Mouse (Mus musculus) heart, adult 2 months (tissue): ENCODE results near the gene Trarg1. TPM values are rescaled to one million over a fixed set of nuclear protein-coding genes. Genes with fewer than 3 reads are reported as not detected.

Experiments used
- DNase-seq, 2 experiments: peaks; one replicate each; pipeline ENCODE4 v3.0.0; 2021
- H3K27ac ChIP-seq: fragments of 200-600 bp; 2 replicates; pipeline ENCODE4 v1.8.1; 2022
- H3K27me3 ChIP-seq: fragments of 200-500 bp; 2 replicates; pipeline ENCODE4 v1.6.1; 2012; ENCODE audit warnings: mild to moderate bottlenecking, low read length, inconsistent platforms, mixed read lengths; ENCODE audit not compliant: control insufficient read depth, insufficient read depth
- H3K36me3 ChIP-seq: fragments of 200-500 bp; 2 replicates; pipeline ENCODE4 v1.6.1; 2012; ENCODE audit warnings: low read length, inconsistent platforms; ENCODE audit not compliant: control insufficient read depth, insufficient read depth
- H3K4me1 ChIP-seq: fragments of 200-500 bp; 2 replicates; pipeline ENCODE4 v1.6.1; 2011; ENCODE audit warnings: low read length; ENCODE audit not compliant: control insufficient read depth, insufficient read depth
- H3K4me3 ChIP-seq: fragments of 200-600 bp; 2 replicates; pipeline ENCODE4 v1.8.1; 2022
- H3K79me2 ChIP-seq: fragments of 200-500 bp; replicated peaks from 2 replicates; pipeline ENCODE4 v1.6.1; 2012; ENCODE audit warnings: mild to moderate bottlenecking, inconsistent platforms, low read length, moderate library complexity, mixed read lengths; ENCODE audit not compliant: control insufficient read depth, insufficient read depth
- H3K9ac ChIP-seq: fragments of 200-500 bp; 2 replicates; pipeline ENCODE4 v1.6.1; 2012; ENCODE audit warnings: low read depth, mild to moderate bottlenecking, control low read depth, inconsistent platforms, low read length, mixed read lengths
- CTCF ChIP-seq: fragments of 200-600 bp; IDR thresholded peaks from 2 replicates; pipeline ENCODE4 v1.8.1; 2022; ENCODE audit warnings: antibody characterized with exemption, mild to moderate bottlenecking, moderate library complexity
- EP300 ChIP-seq: fragments of 200-500 bp; IDR thresholded peaks from 2 replicates; pipeline ENCODE4 v1.6.1; 2011; ENCODE audit warnings: low read depth, low read length, control low read depth; ENCODE audit not compliant: insufficient read depth
- POLR2A ChIP-seq: fragments of 200-500 bp; IDR thresholded peaks from 2 replicates; pipeline ENCODE4 v1.6.1; 2011; ENCODE audit warnings: mild to moderate bottlenecking, low read depth, low read length, control low read depth; ENCODE audit not compliant: insufficient read depth
- WGBS: fragments of 180-500 bp; shearing (Covaris S2); methylation state at CpG from one replicate; pipeline ENCODE4 v1.1.7; 2018; 5-methylcytosine and 5-hydroxymethylcytosine counted together
- intact Hi-C: fragments of 180-260 bp; cut with DNase I; formaldehyde crosslinking; loops from one replicate; pipeline ENCODE4 v1.15.1; 2025
- polyA plus RNA-seq: library from polyadenylated mRNA; depleted of rRNA; stranded (reverse); fragments of >200 nt; gene quantifications from 2 replicates; pipeline ENCODE4 v1.2.3, GENCODE M21; 2012
- total RNA-seq, 2 experiments: library from RNA; stranded (reverse); gene quantifications; 2 replicates each; pipeline ENCODE4 v1.2.3; 2021

Gene Trarg1
- total and polyA plus RNA-seq, 3 experiments: 3.5 to 4.7 (median 3.8) TPM

GRCm38 (mm10) chr11:76709625-76710452 is 30.2 kb downstream of the Trarg1 start:
- WGBS: 27% methylated on average over 17 of the region's 17 CpGs
- TF ChIP-seq CTCF: no peak
- 0 out of 2 replicates have a peak, but pooled peaks have one; percentile 47 for TF ChIP-seq EP300
- H3K4me3 ChIP-seq: no peak overlapping the region
- no peaks in the 10 kb centered on the region for H3K79me2 ChIP-seq
- H3K27ac ChIP-seq: peak overlapping the region; percentile 23
- H3K4me1 ChIP-seq: no peaks in the 10 kb centered on the region; the same call in none of the 2 replicates
- intact Hi-C loops: no loop called here
- H3K9ac ChIP-seq: no peak overlapping the region
- peak; percentile 61 to 69 for DNase-seq
- no peaks in the 10 kb centered on the region for H3K27me3 ChIP-seq
- no peaks in the 10 kb centered on the region for H3K36me3 ChIP-seq

DNA sequence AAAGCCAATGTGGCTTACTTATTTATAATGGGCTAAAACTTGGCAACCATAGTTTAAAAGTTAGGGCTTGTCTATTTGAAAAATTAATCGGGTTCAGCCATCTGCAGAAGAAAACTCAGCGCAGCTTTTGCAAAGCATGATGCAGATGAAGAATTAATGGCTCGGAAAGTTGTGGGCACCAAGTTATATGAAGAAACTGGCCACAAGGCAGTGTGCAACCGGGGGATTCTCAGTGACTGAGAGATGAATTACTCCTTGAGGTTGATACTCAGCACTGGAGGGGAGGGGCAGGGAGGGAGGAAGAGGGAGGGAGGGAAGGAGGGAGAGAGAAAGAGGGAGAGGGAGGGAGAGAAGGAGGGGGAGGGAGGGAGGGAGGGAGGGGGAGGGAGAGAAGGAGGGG is 37.4 kb downstream of the Trarg1 start:
- no peak for TF ChIP-seq POLR2A
- no peak for TF ChIP-seq CTCF
- no peak for TF ChIP-seq EP300
- no peaks in the 10 kb centered on the region for H3K27me3 ChIP-seq
- no peaks in the 10 kb centered on the region for H3K79me2 ChIP-seq
- intact Hi-C loops: no loop called here
- no peak overlapping the region for H3K27ac ChIP-seq
- WGBS: 78% methylated on average over 4 of the region's 4 CpGs
- H3K4me1 ChIP-seq: no peaks in the 10 kb centered on the region
- H3K36me3 ChIP-seq: no peaks in the 10 kb centered on the region
- DNase-seq: no peak
- H3K4me3 ChIP-seq: no peak overlapping the region
- no peak overlapping the region for H3K9ac ChIP-seq

GRCm38 (mm10) chr11:76723911-76724310 is 44.3 kb downstream of the Trarg1 start:
- no peak overlapping the region for H3K9ac ChIP-seq
- H3K4me3 ChIP-seq: no peak overlapping the region
- intact Hi-C loops: no loop called here
- H3K27ac ChIP-seq: no peak overlapping the region
- H3K4me1 ChIP-seq: no peaks in the 10 kb centered on the region
- no peaks in the 10 kb centered on the region for H3K36me3 ChIP-seq
- TF ChIP-seq EP300: no peak
- TF ChIP-seq CTCF: no peak
- no peak for TF ChIP-seq POLR2A
- no peak for DNase-seq
- H3K79me2 ChIP-seq: no peaks in the 10 kb centered on the region
- WGBS: 85% methylated on average over 8 of the region's 8 CpGs
- no peaks in the 10 kb centered on the region for H3K27me3 ChIP-seq

DNA sequence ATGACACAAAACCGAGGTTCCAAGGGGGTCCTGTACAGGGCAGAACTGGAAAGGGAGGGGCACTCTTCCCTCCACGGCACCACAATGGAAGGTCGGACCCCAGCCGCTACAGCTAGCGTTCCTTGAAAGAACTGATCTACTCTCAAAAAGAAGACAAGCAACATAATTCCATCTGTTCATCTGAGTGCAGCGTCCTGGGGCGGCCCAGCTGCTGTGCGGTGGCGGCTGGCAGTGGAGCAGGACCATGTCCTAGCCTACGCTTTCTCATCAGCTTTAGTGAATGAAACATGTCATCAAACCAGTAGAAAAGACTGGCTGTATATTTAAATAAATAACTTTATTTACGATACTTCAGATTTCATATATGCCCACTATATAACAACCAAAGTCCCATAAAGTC is 48.5 kb downstream of the Trarg1 start:
- Histone ChIP-seq H3K27me3 (no peaks in the 10 kb centered on the region), H3K79me2 (no peaks in the 10 kb centered on the region), H3K27ac (no peak overlapping the region), H3K36me3 (no peaks in the 10 kb centered on the region; the same call in 1 of the 2 replicates), H3K4me3 (no peak overlapping the region), H3K4me1 (no peaks in the 10 kb centered on the region), H3K9ac (no peak overlapping the region)
- no peak for DNase-seq
- intact Hi-C loops: loop anchor here (5.0 kb wide), 1 partner anchor 46 kb away; no protein-coding TSS in a partner anchor
- 95% methylated on average over 11 of the region's 11 CpGs for WGBS
- TF ChIP-seq EP300 (no peak), CTCF (no peak)

GRCm38 (mm10) chr11:76730650-76731049 is 51.0 kb downstream of the Trarg1 start:
- Histone ChIP-seq H3K27ac (no peak overlapping the region), H3K27me3 (no peaks in the 10 kb centered on the region), H3K9ac (no peak overlapping the region), H3K4me1 (peaks cover 4% of the 10 kb centered on the region), H3K79me2 (no peaks in the 10 kb centered on the region), H3K36me3 (peaks cover 10% of the 10 kb centered on the region), H3K4me3 (no peak overlapping the region)
- TF ChIP-seq POLR2A: no peak
- TF ChIP-seq CTCF: no peak
- TF ChIP-seq EP300: no peak
- DNase-seq: no peak
- intact Hi-C loops: no loop called here
- WGBS: 76% methylated on average over 3 of the region's 3 CpGs

- H3K27me3 ChIP-seq: no peaks in the 10 kb centered on the region
- peaks cover 7% of the 10 kb centered on the region for H3K4me1 ChIP-seq
- DNase-seq: no peak
- no peak for TF ChIP-seq POLR2A
- no peak for TF ChIP-seq CTCF
- TF ChIP-seq EP300: no peak
- WGBS: 36% methylated on average over 3 of the region's 3 CpGs
- peak overlapping the region; percentile 21 for H3K27ac ChIP-seq
- no peaks in the 10 kb centered on the region for H3K79me2 ChIP-seq
- H3K4me3 ChIP-seq: no peak overlapping the region
- peaks cover 14% of the 10 kb centered on the region for H3K36me3 ChIP-seq
- no peak overlapping the region for H3K9ac ChIP-seq
- intact Hi-C loops: no loop called here
Measured at GRCm38 (mm10) chr11:76734560-76734959, 55.0 kb downstream of the Trarg1 start.
